Mouse (Mus musculus) layer of hippocampus, adult 18-20 months (tissue): ENCODE measurements around the gene Ugp2. TPM values are rescaled to one million over a fixed set of nuclear protein-coding genes. Genes with fewer than 3 reads are reported as not detected.

Source experiments
- DNase-seq, 2 experiments: peaks; one replicate each; pipeline ENCODE4 v3.0.0; 2022; ENCODE audit warnings: low spot score in 2 of 2
- long read RNA-seq: library from polyadenylated mRNA; stranded (forward); transcript quantifications from one replicate; pipeline ENCODE4 v2.0.0, GENCODE M21; 2021
- total RNA-seq, 2 experiments: library from RNA; stranded (reverse); gene quantifications; 2 replicates each; pipeline ENCODE4 v1.2.3; 2021

The Ugp2 gene
- total RNA-seq, result 10 to 100 TPM; 79.9 to 81.5 TPM
- long read RNA-seq, transcript Ugp2-202 (10 exons, 2,683 nt), result minor isoform, 55 of 132 reads
- long read RNA-seq, transcript Ugp2-201 (10 exons, 2,044 nt), result major isoform, 67 of 132 reads
- long read RNA-seq, partial matches to known transcripts, result 5 of 132 reads
- long read RNA-seq, other reads (novel, unspliced or antisense), result 5 of 132 reads

DNA sequence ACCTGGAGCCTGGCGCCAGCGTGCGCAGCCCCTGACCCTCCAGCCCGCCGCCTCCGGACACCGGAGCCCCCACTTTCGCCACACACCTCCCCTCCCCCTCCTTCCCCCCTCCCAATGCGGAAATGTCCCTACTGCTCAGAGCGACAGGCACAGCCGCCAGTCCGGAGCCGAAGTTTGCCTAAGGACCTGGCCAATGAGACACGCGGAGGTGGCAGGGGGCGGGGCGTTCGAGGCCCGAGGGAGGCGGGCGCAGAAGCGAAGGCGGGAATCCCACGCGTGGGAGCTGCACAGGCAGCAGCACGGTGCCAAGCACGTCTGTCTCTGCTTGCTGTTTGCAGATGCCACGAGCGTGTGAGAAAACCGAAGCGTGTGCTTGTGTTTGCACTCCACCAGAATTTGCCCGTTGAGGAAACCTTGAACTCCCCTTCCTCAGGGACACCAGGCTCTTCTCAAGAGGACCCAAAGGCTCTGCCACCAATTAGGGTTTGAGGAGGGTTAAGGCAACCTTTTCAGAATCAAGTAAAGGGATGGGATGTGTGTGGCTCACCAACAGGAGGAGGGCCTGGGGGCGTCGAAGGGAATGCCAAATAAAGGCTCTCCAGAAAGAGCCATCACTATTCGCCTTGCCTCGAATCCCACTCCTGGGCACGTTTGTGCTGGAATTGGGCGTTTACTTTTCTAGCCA is at the start of gene Ugp2:
Gene Ugp2, minus strand, starts transcription at position 80 of the 685 bp plus-strand sequence.
- peak; percentile 98 to 99 for DNase-seq

DNA sequence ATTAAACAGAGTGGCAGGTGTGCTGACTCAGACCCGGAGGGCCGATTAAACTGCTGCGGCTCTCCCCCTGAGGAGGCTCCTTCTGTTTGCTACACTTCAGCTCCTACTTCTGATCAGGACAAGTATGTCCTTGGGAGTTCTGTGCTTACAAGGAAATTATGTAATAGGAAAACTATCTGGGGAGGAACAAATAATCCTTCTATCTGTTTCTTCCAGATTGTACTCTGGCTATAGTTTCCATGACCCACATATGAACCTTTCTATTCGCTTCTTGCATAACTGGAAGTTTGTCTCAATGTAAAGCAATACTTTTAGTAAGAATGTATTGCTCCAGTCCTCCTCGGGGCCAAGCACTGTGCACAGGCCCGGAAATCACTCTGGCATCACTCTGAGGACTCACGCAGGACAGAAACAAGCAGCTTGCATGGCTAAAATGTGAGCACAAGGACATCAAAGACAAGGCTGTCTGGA is 43.9 kb upstream of the Ugp2 start:
- DNase-seq, result no peak

DNA sequence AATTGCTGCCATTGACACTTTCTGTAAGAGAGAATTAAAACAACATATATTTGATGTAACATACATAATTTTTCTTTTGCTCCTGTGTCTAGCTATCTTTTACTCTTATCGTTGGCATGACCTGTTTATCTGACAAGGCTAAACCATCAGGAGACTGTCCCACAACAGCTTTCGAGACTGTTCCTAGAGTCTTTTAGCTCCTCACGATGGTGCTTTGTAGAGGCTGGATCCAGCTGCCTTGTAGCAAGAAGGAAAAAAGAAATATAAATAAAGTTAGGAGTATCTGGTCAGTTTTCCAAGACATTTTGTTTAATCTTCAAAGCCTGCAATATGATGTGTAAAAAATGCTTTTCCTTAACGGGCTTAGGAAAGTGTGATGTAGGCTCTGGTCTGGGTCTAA is 35.7 kb upstream of the Ugp2 start:
- DNase-seq, result no peak

DNA sequence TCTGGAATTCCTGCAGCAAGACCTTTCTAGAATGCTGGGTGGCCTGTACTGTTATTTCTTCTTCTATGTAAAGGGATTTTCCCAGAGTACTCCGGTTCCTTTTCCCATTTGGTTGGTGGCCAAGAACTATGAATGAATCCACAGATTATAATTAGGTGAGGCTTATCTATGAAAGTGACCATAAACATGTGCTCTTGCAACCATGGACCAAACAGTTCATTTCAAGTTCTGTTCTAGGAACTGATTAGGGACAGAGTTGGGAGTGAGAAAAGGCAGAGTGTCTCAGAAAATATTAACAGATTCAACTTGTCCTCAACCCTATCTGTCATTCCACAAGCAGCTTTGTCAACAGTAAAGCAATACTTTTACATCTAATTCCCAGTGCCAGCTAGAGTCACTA is 35.1 kb upstream of the Ugp2 start:
- DNase-seq, result no peak

DNA sequence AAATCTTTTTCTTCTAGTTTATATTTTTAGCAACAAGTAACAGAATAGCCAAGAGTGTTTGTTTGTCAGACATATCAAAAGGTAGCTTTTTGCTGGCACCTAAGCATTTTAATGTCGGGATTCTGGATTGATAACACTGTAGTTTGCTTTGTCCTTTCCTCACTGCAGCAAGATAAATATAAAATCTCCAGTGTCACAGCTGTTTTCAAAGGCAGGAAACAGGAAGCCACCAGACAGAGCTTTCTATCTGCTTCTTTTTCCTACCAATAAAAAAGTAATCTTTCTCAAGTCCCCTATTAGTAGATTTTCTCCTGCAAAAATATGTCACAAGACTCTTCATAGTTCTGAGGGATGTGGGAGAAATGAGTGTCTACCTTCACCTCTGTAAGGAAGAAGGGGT is 32.9 kb upstream of the Ugp2 start:
- DNase-seq, result no peak

DNA sequence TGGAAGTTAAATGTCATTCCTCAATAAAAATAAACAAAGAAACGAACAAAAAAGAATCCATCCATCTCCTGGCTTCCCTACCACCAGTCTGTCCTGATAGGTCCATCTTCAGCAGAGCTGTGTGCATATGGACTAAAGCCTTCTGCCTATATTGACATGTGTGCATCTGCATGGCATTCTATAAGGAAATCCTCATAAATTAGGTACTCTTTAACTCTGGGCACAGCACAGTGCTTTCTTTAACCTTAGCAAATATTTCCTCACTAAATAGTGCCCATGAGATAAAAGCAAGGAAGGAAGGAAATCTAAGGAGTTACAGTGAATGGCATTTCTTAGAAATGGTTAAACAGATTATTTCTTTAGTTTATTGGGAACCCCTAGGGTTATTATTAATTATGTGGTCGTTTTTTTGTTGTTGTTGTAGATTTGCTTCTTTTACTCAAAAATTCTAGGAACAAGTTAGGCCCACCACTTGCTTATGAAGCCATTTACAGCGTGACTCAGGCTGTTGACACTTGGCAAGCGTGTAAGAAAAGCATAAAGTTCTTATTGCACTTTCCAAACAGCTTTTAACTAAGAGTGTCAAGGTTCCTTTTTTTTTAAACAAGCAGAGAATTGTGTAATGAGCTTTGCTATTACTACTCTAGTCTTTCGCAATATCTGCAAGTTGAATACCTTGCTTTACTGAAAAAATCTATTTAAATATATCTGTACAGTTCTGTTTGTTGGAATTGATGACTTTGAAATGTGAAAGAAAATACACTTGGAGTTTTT is 31.7 kb upstream of the Ugp2 start:
- no peak for DNase-seq

DNA sequence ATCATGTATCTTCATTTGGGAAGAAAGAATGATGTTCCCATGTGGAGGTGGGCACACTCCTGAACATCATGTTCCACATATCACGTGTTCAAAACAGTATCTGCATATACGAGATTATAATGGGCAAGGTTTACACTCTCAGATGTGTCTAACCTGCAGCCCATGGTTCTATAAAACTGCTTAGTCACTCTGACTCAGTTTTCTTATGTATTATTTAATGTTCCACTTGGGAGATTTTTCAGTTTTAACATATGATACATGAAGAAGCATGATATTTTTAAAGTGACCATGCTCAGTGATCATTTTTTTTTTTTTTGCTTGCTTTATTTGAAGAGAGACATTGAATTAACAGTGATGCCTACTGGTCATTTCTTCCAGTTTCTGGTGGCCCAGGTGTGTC is 30.2 kb upstream of the Ugp2 start:
- DNase-seq, result no peak

DNA sequence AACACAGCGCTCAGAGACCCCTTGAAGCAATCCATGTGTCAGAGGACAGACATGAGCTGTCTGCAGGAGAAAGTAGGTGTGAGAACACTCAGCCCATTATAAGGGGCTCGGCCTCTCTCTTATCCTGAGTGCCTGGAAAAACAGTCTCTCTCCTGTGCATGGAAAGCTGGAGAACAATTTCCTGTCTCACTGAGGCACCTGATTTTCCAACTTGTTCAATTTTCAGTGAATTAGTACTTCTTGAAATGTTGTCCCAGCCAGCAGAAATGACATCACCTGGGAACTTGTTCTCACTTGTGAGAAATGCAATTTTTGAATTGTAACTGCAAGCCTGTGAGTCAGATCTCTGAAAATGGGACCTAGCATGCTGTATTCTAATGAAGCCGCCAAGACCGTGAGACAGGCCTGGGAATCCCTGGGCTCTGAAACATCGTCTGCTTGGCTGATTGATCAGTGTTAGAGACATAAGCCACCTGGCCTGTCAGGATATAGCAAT is 28.2 kb upstream of the Ugp2 start:
- DNase-seq, result no peak

DNA sequence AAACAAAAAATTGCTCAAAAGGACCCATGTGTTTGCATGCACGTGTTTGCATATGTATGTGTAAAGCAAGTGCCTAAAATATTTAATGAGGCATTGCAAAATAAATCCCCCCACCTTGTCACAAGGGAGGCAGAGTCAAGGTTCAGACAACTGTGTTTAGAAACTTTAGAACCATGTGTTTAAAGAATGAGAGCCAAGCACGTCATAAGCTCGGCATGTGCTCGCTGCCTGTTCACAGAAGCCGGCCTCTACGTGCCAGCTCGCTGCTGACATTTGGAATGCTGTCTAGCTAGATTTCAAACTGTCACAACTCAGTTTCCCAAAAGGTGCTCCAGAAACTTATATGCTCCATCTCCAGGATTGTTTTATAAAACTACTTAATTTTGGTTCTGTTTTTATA is 27.5 kb upstream of the Ugp2 start:
- peak in 1 of 2 experiments; percentile 31 for DNase-seq

DNA sequence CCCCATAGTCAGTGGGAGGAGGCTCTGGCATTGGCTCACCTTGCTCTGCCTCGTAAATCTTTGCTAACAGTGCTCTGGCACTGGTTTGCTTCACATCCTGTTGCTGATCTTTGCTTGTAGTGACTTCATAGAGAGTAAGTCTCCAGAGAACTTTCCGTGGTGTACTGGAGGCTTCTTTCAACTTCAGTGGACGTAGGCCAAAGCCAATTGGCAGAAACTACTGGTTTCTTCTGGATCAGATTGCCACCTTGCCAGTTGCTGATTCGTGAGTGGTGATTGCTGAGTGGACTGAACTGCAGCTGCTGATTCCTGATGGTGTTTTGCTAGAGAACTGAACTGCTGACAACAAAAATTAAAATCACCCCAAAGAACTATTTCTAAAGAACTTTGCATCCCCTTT is 15.8 kb upstream of the Ugp2 start:
- DNase-seq, result no peak

DNA sequence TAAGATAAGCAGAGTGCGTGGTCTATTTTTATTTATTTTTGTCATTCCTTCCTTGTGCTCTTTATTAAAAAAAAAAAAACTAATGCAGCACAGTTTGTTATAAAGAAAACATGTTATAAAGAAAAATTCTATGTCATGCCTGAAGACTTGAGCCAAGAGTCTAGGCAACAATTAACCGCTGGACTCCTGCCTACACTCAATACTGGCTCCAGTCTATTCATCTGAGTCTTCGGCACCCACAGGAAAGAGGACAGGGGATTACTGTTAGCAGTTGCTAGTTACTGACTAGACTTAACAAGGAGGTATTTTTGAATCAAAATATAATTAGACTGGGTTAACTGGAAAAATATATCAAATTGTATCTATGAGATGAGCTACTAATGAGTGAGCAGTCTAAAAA is 3.1 kb upstream of the Ugp2 start:
- DNase-seq, result peak in 1 of 2 experiments; percentile 21

DNA sequence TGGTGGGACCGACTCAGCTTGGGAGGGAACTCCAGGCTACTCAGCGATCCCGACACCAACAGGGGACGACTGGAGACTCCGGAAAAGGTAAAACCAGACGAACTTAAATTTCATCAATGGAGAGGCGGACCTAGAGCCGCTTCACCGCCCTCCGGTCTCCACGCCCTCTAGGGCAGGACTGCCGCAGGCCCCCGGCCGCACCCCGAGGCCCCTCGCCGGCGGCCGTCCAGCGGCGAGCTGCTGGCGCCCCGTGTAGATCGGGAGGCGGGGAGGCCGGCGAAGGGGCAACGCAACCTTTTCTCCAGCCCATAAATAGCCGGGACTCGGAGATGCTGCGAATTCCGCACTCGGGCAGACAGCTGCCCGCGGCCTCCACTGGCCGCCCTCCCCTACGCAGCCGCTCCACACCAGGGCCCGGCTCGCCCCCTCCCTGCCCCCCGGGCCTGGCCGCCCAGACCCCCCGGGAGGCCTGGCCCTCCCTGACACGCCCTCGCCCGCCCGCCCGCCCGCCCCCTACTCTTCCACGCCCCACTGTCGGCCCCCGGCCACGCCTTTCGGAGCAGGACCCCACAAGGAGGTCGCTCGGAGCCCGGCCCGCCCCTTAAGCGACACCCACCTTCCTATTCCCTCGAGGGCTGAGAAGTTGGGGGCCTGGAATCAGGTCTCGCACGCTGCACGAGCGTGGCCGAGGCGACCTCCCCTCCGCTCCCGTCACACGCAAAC is 441 bp downstream of the Ugp2 start:
- peak; percentile 50 to 53 for DNase-seq

DNA sequence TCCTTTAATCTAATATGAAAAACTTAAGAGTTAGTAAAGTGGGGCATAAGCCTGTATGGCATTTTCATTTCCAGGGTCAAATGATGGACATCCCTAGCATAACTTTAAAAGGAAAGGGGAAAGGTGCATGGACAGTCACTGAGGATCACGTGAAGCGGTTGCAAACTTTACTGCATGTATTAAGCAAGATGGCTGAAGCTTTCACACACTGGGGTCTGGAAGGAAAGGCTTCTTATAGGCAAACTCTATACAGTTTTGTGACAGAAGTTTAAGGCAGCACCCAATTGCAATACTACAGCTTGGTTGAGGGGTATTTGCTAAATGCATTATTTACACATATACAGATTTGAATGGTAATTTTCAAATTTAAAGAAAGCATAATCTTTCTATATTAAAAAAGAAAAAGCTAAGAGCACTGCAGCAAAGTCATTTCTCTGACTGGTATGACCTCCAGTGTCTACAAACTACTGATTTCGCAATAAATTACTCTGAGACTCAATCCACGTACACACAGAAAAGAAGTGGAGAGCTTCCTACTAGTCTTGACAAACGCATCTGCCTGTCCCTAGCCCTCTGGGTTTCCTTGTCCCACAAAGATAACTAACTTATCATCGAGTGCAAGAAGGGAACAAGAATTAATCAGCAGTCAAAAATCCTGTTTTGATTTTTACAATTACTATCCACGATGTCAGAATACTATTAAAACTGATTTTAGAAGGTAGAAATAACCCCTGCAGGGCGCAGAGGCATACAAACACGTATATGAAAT is 1.6 kb downstream of the Ugp2 start:
- DNase-seq, result no peak

DNA sequence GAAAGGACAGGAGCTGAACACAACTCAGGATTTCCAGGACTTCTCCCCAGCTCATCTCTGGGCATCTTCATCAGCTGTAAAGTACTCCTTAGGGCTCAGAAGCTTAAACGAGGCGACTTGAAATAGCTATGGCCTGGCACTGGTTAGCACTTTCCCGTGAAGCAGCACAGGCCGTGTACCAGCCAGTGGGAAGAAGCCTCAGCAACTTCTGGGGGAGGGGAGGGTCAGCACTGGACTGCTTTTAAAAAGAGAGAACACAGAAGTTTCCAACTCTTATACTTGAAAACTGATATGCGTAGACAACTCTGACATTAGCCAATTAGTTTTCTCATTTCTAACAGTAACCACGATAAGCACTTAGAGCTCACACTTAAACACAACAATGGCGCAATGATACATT is 2.5 kb downstream of the Ugp2 start:
- no peak for DNase-seq

DNA sequence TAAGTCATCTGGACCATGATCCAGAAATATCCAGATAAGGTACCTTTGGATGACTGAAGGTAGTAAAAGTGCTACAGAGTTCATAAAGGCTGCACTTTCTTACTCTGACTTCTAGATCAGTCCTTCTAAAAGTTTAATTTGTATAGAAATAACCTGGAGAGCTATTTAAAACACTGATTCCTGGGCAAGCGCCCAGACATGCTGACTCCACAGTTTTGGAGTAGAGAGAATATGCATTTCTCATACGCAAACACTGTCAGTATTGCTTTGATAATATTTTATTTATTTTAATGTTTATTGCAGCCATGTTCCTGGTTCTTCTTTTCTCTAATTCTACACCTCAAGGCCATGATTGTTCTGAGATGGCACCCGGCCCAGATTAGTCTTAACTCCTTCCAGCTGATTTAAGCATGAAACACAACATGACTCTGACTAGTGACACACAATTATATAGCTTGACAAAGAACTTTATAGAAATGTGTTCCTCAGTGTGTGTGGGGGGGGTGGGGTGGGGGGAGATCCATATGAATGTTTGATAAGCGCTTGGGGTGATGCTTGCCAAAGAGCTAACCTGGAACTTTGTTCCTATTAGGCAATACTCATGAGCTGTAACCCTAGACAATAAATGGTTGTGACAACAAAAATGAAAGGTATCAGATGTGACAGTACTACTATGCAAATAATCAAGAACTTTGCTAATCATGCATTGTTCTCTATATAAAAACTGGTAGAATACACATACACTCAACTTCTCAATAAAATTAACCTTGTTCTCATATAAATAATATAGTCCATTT is 7.7 kb downstream of the Ugp2 start:
- no peak for DNase-seq

DNA sequence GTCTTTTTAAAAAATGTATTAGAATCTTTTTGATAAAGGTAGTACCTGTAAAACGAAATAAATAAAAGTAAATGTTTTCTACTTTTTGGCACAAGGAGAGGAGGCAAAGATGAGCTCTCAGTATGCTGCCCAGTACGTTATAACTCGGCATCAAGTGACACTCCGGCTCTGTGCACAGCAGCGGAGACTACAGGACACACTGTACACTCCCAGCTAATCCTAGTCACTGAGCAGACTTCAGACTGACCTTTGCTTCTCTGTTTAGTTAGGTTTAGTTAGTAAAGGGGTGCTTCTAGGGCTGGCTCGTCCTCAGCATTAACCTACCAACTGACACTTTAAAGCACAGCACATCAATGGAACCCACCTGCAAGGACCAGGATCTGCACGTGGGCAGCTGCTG is 19.7 kb downstream of the Ugp2 start:
- no peak for DNase-seq

DNA sequence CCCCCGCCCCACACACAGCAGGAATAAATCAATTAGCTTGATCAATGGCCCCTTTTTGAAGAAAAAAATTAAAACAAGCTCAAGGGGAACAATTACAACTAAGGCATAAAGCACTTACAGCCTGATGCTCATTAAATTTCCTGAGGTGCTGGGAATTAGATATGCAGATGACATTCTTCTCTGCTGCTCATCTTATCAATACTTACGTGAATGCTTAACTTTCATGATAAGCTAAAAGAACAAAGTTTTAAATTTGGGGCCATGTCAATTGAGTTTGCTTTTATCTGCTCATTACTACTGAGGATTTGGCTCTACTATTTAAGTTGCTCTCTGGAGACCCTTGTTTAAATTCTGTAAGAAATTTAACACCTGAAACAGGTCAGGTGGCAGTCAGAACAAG is 22.1 kb downstream of the Ugp2 start:
- no peak for DNase-seq

DNA sequence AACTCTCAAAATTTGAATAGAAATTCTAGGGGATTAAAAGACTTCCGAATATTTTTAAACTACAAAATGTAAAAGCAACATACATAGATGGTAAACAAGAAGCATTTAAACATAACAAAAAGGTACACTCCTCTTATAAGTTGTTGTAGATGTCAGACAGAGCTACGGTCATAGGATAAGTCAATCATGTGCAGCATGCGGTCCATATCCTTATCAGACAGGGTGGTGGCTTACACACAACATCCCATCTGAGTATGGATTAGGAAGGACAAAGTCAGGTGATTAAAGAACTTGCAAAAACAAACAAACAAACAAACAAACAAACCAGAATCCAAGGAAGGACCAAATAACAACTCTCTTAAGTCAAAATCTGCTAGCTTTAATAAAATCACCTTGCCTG is 25.0 kb downstream of the Ugp2 start:
- no peak for DNase-seq

DNA sequence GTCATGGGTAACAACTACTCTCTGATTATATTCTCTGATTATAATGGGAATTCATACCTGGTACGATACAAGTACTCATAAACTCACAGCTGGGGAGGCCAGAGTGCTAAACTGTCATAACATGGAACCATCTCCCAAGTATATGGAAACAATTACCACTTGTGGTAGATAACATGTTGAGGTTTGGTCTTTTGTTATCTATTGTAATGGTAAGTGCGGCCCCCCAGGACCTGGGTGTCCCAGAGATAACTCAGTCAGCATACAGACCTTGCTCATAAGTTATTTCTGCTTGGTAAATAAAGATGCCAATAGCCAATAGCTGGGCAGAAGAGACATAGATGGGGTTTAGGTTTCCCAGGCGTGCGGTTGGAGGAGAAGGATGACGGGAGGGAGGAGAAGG is 27.5 kb downstream of the Ugp2 start:
- no peak for DNase-seq

DNA sequence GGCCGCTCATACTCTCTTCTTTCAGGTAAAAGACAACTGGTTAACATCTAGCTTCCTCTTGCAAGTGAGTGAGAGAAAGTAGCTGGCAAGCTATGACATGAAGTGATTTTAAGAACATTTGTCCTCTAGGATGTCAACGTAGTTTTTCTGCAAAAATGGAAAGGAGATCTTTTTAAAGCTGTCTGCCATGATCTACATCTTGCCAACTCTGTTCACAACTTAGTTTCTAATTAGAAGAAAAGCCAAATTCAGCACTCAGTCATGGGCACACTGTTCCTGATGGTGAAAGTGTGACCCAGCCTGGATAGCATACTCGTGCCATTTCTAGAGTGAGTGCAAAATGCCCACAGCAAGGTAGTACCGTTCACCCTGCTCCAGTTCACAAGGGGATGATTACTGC is 31.9 kb downstream of the Ugp2 start:
- no peak for DNase-seq
